Mouse (Mus musculus) forebrain, embryonic 14.5 days (tissue): ENCODE measurements around the gene Zfp710. TPM values are rescaled to one million over a fixed set of nuclear protein-coding genes. Genes with fewer than 3 reads are reported as not detected.

Experiments used
- ATAC-seq: fragments of 200-750 bp; cut with Nextera tagmentation; 2 replicates; pipeline ENCODE4 v1.8.0; 2017; ENCODE audit warnings: mild to moderate bottlenecking, moderate library complexity
- DNase-seq: peaks from one replicate; pipeline ENCODE4 v3.0.0-alpha.2; 2015; ENCODE audit warnings: low spot score
- H3K27ac ChIP-seq: fragments of 300-500 bp; sonication (generic); 2 replicates; pipeline ENCODE4 v1.5.1; 2014; ENCODE audit warnings: low read depth, mild to moderate bottlenecking, control low read depth, low read length, moderate library complexity
- H3K27me3 ChIP-seq: fragments of 300-500 bp; sonication (generic); replicated peaks from 2 replicates; pipeline ENCODE4 v1.6.1; 2014; ENCODE audit warnings: low read length, control low read depth, mixed read lengths; ENCODE audit not compliant: control insufficient read depth, insufficient read depth
- H3K36me3 ChIP-seq: fragments of 300-500 bp; sonication (generic); 2 replicates; pipeline ENCODE4 v1.6.1; 2014; ENCODE audit warnings: low read length, control low read depth; ENCODE audit not compliant: control insufficient read depth, insufficient read depth
- H3K4me1 ChIP-seq: fragments of 300-500 bp; sonication (generic); 2 replicates; pipeline ENCODE4 v1.6.1; 2014; ENCODE audit warnings: antibody characterized with exemption, low read length, control low read depth; ENCODE audit not compliant: control insufficient read depth, insufficient read depth
- H3K4me2 ChIP-seq: fragments of 300-500 bp; sonication (generic); 2 replicates; pipeline ENCODE4 v1.6.1; 2014; ENCODE audit warnings: mild to moderate bottlenecking, control low read depth, low read length
- H3K4me3 ChIP-seq: fragments of 300-500 bp; sonication (generic); 2 replicates; pipeline ENCODE4 v1.5.1; 2014; ENCODE audit warnings: low read depth, low read length, control low read depth
- H3K9ac ChIP-seq: fragments of 300-500 bp; sonication (generic); 2 replicates; pipeline ENCODE4 v1.6.1; 2014; ENCODE audit warnings: mild to moderate bottlenecking, low read length, control low read depth, moderate library complexity
- H3K9me3 ChIP-seq: fragments of 300-500 bp; sonication (generic); replicated peaks from 2 replicates; pipeline ENCODE4 v1.6.1; 2016; ENCODE audit warnings: low read length, control low read depth, mixed read lengths; ENCODE audit not compliant: control insufficient read depth
- WGBS: fragments of 180-500 bp; shearing (Covaris S2); extraction: QIAGEN DNeasy Blood & Tissue Kit; methylation state at CpG from one replicate; pipeline ENCODE4 v1.1.7; 2014; 5-methylcytosine and 5-hydroxymethylcytosine counted together
- polyA plus RNA-seq: library from polyadenylated mRNA; unstranded; fragments of >200 nt; fragmentation: Nextera tagmentation; extraction: Ambion mirVana; gene quantifications from 2 replicates; pipeline ENCODE4 v1.2.1, GENCODE M21; 2014

Zfp710 gene
- polyA plus RNA-seq, 1 experiment from 2014 or later, result 17.6 TPM

DNA sequence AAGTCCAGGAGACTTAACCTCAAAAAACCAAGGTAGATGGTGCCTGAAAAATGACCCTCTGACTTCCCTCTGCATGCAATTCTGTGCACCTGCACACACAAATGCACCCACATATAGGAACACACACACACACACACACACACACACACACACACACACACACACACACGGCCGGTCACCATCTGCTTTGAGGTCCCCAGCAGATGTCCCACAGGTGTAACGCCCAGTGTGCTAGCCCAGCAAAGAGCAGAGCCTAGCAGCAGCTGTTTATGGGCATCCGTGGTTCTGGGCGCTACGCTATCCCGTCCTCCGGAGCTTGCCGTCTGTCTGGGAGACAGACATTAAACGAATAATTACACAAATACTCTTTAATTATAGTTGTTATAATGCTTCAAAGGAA, 6.9 kb downstream of the Zfp710 start:
- WGBS, result 24% methylated on average over 10 of the region's 10 CpGs
- peaks cover 20% of the 10 kb centered on the region; the same call in 1 of the 2 replicates for H3K4me1 ChIP-seq
- ATAC-seq, result peak; percentile 42; the same call in 1 of the 2 replicates

GRCm38 (mm10) chr7:80032216-80033052, 7.8 kb downstream of the Zfp710 start:
- Histone ChIP-seq H3K36me3 (no peaks in the 10 kb centered on the region), H3K9ac (peak overlapping the region; percentile 17; the same call in 1 of the 2 replicates), H3K27ac (no peak overlapping the region), H3K4me1 (peaks cover 20% of the 10 kb centered on the region; the same call in 1 of the 2 replicates), H3K9me3 (no peaks in the 10 kb centered on the region), H3K4me2 (peak overlapping the region; percentile 30; the same call in 1 of the 2 replicates), H3K4me3 (no peak overlapping the region), H3K27me3 (no peaks in the 10 kb centered on the region)
- 64% methylated on average over 10 of the region's 10 CpGs for WGBS
- no peak for ATAC-seq
- DNase-seq, result no peak

More for the DNA sequence above, 6.9 kb downstream of the Zfp710 start:
- Histone ChIP-seq H3K9ac (no peak overlapping the region), H3K27ac (no peak overlapping the region), H3K9me3 (no peaks in the 10 kb centered on the region), H3K36me3 (no peaks in the 10 kb centered on the region), H3K4me2 (peak overlapping the region; percentile 30), H3K27me3 (no peaks in the 10 kb centered on the region), H3K4me3 (no peak overlapping the region)
- no peak for DNase-seq

- WGBS, result 88% methylated on average over 9 of the region's 9 CpGs
- Histone ChIP-seq H3K4me3 (no peak overlapping the region), H3K4me1 (peaks cover 14% of the 10 kb centered on the region; the same call in 1 of the 2 replicates), H3K27ac (no peak overlapping the region), H3K9ac (no peak overlapping the region), H3K27me3 (no peaks in the 10 kb centered on the region), H3K9me3 (no peaks in the 10 kb centered on the region), H3K4me2 (no peak overlapping the region), H3K36me3 (no peaks in the 10 kb centered on the region)
- no peak for ATAC-seq
- no peak for DNase-seq
Measured at GRCm38 (mm10) chr7:80033064-80033717, 8.6 kb downstream of the Zfp710 start.

- 78% methylated on average over 9 of the region's 9 CpGs for WGBS
- no peaks in the 10 kb centered on the region for H3K9me3 ChIP-seq
- H3K36me3 ChIP-seq, result no peaks in the 10 kb centered on the region
- no peak overlapping the region for H3K27ac ChIP-seq
- ATAC-seq, result no peak
- no peak overlapping the region for H3K9ac ChIP-seq
- H3K4me3 ChIP-seq, result no peak overlapping the region
- no peaks in the 10 kb centered on the region for H3K27me3 ChIP-seq
- H3K4me2 ChIP-seq, result no peak overlapping the region
- DNase-seq, result no peak
- peaks cover 8% of the 10 kb centered on the region; the same call in 1 of the 2 replicates for H3K4me1 ChIP-seq
Measured at GRCm38 (mm10) chr7:80033771-80034170, 9.2 kb downstream of the Zfp710 start.

GRCm38 (mm10) chr7:80035086-80035485, 10.5 kb downstream of the Zfp710 start:
- 88% methylated on average over 6 of the region's 6 CpGs for WGBS
- Histone ChIP-seq H3K36me3 (no peaks in the 10 kb centered on the region), H3K9ac (no peak overlapping the region), H3K4me2 (no peak overlapping the region), H3K27me3 (no peaks in the 10 kb centered on the region), H3K4me3 (no peak overlapping the region), H3K9me3 (no peaks in the 10 kb centered on the region), H3K27ac (no peak overlapping the region), H3K4me1 (peaks cover 6% of the 10 kb centered on the region; the same call in 1 of the 2 replicates)
- ATAC-seq, result no peak
- DNase-seq, result no peak

- no peak overlapping the region for H3K4me3 ChIP-seq
- H3K36me3 ChIP-seq, result no peaks in the 10 kb centered on the region
- DNase-seq (no peak), ATAC-seq (no peak)
- WGBS, result 81% methylated on average over 4 of the region's 4 CpGs
- H3K4me2 ChIP-seq, result no peak overlapping the region
- H3K4me1 ChIP-seq, result peaks cover 6% of the 10 kb centered on the region; the same call in 1 of the 2 replicates
- H3K9me3 ChIP-seq, result no peaks in the 10 kb centered on the region
- no peaks in the 10 kb centered on the region for H3K27me3 ChIP-seq
- no peak overlapping the region for H3K27ac ChIP-seq
- no peak overlapping the region for H3K9ac ChIP-seq
Measured at GRCm38 (mm10) chr7:80035748-80036147, 11.1 kb downstream of the Zfp710 start.

- no peak overlapping the region for H3K27ac ChIP-seq
- WGBS, result 94% methylated on average over 8 of the region's 8 CpGs
- H3K27me3 ChIP-seq, result no peaks in the 10 kb centered on the region
- H3K4me2 ChIP-seq, result no peak overlapping the region
- 0 out of 2 replicates have a peak, but pooled peaks cover 3% of the 10 kb centered on the region for H3K36me3 ChIP-seq
- DNase-seq (no peak), ATAC-seq (no peak)
- H3K4me1 ChIP-seq, result no peaks in the 10 kb centered on the region
- no peaks in the 10 kb centered on the region for H3K9me3 ChIP-seq
- no peak overlapping the region for H3K4me3 ChIP-seq
- H3K9ac ChIP-seq, result no peak overlapping the region
Measured at GRCm38 (mm10) chr7:80039699-80040098, 15.1 kb downstream of the Zfp710 start.

DNA sequence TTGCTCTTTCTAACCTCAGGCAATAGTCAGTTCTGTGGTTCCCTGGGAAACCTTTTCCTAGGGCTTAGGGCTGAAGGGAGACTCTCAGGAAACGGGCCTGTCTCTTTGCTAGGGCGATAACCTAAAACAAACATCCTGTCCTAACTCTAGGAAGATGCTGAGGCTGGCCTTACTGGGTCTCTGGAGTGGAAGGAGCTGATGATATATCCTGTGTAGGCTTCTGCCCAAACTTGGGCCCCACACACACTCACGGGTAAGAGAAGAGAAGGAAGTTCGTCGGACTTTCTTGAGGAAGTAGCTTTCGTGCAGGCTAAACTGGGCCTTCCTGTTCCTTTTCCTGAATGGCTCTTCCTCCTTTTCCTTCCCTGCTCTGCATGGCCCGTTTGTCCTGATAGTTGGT, 19.6 kb downstream of the Zfp710 start:
- H3K9me3 ChIP-seq, result no peaks in the 10 kb centered on the region
- no peak overlapping the region for H3K4me2 ChIP-seq
- no peak for DNase-seq
- no peak overlapping the region for H3K4me3 ChIP-seq
- H3K9ac ChIP-seq, result no peak overlapping the region
- no peak overlapping the region for H3K27ac ChIP-seq
- H3K27me3 ChIP-seq, result no peaks in the 10 kb centered on the region
- peaks cover 16% of the 10 kb centered on the region for H3K4me1 ChIP-seq
- 0 out of 2 replicates have a peak, but pooled peaks cover 3% of the 10 kb centered on the region for H3K36me3 ChIP-seq
- no peak for ATAC-seq
- WGBS, result 82% methylated on average over 7 of the region's 7 CpGs

GRCm38 (mm10) chr7:80047041-80047440, 22.4 kb downstream of the Zfp710 start:
- 91% methylated on average over 4 of the region's 4 CpGs for WGBS

More at GRCm38 (mm10) chr7:80047041-80047440, 22.4 kb downstream of the Zfp710 start:
- ATAC-seq (no peak), DNase-seq (no peak)
- no peaks in the 10 kb centered on the region for H3K36me3 ChIP-seq
- H3K9ac ChIP-seq, result no peak overlapping the region
- H3K4me1 ChIP-seq, result peaks cover 20% of the 10 kb centered on the region
- no peaks in the 10 kb centered on the region for H3K9me3 ChIP-seq
- no peak overlapping the region for H3K27ac ChIP-seq
- no peak overlapping the region for H3K4me2 ChIP-seq
- no peak overlapping the region for H3K4me3 ChIP-seq
- H3K27me3 ChIP-seq, result no peaks in the 10 kb centered on the region
